Mouse (Mus musculus): ENCODE data around the gene Mrpl42. TPM values are rescaled to one million over a fixed set of nuclear protein-coding genes. Genes with fewer than 3 reads are reported as not detected.

Mrpl42 gene
- polyA plus RNA-seq, 1 experiment from 2014 or later = 297 TPM

- ATAC-seq (ENCODE audit: low FRiP score) (no peak), DNase-seq (ENCODE audit: low spot score) (no peak)
- 86% methylated on average over 10 of the region's 10 CpGs for WGBS
- H3K9ac ChIP-seq (ENCODE audit: low read depth, low read length) = no peak overlapping the region
- no peak overlapping the region for H3K27ac ChIP-seq (ENCODE audit: low read depth, low read length)
- no peak overlapping the region for H3K4me3 ChIP-seq (ENCODE audit: low read depth, low read length)
- H3K4me2 ChIP-seq (replicated peaks; ENCODE audit: low read depth, low read length) = no peak overlapping the region
- H3K9me3 ChIP-seq (ENCODE audit: control insufficient read depth, low read length) = no peaks in the 10 kb centered on the region
- H3K27me3 ChIP-seq (ENCODE audit: control insufficient read depth, insufficient read depth, low read length) = no peaks in the 10 kb centered on the region
- H3K36me3 ChIP-seq (ENCODE audit: control insufficient read depth, insufficient read depth, low read length) = no peaks in the 10 kb centered on the region
- H3K4me1 ChIP-seq (replicated peaks; ENCODE audit: control insufficient read depth, insufficient read depth, low read length) = no peaks in the 10 kb centered on the region
These were observed 61.9 kb downstream of the Mrpl42 start for GRCm38 (mm10) chr10:95439718-95440339.

- no peak overlapping the region for H3K4me3 ChIP-seq (ENCODE audit: low read depth, low read length)
- H3K4me2 ChIP-seq (replicated peaks; ENCODE audit: low read depth, low read length) = no peak overlapping the region
- H3K27ac ChIP-seq (ENCODE audit: low read depth, low read length) = no peak overlapping the region
- ATAC-seq (ENCODE audit: low FRiP score) (no peak), DNase-seq (ENCODE audit: low spot score) (no peak)
- H3K9ac ChIP-seq (ENCODE audit: low read depth, low read length) = no peak overlapping the region
- WGBS = 65% methylated on average over 11 of the region's 11 CpGs
- H3K27me3 ChIP-seq (ENCODE audit: control insufficient read depth, insufficient read depth, low read length) = no peaks in the 10 kb centered on the region
- H3K4me1 ChIP-seq (replicated peaks; ENCODE audit: control insufficient read depth, insufficient read depth, low read length) = no peaks in the 10 kb centered on the region
- no peaks in the 10 kb centered on the region for H3K36me3 ChIP-seq (ENCODE audit: control insufficient read depth, insufficient read depth, low read length)
- no peaks in the 10 kb centered on the region for H3K9me3 ChIP-seq (ENCODE audit: control insufficient read depth, low read length)
These were observed 62.8 kb downstream of the Mrpl42 start for GRCm38 (mm10) chr10:95438941-95439340.

Other genes with a start within 250 kb of the Mrpl42 start
- gene Cradd, start 177.8 kb downstream of the Mrpl42 start, polyA plus RNA-seq (2014; fragmentation: Nextera tagmentation; extraction: Ambion mirVana) = 16.0 and 17.6 TPM in 2 replicates
- 58.2 and 61.4 TPM in 2 replicates for gene Socs2, start 84.8 kb downstream of the Mrpl42 start, polyA plus RNA-seq (2014; fragmentation: Nextera tagmentation; extraction: Ambion mirVana)
- gene Ube2n, start 13.2 kb upstream of the Mrpl42 start, polyA plus RNA-seq (2014; fragmentation: Nextera tagmentation; extraction: Ambion mirVana) = 471 and 495 TPM in 2 replicates
- 120 and 133 TPM in 2 replicates for gene Nudt4, start 62.2 kb upstream of the Mrpl42 start, polyA plus RNA-seq (2014; fragmentation: Nextera tagmentation; extraction: Ambion mirVana)
- gene Anapc15-ps, start 171.5 kb upstream of the Mrpl42 start, polyA plus RNA-seq (2014; fragmentation: Nextera tagmentation; extraction: Ambion mirVana) = not detected in 2 replicates